Mouse (Mus musculus): Measurements from ENCODE around the gene Marf1.
A peak's percentile ranks its signal among the peaks of the same experiment; 100 is the strongest.
"Not testable (repeated sequence)": the region's sequence is repeated elsewhere in the genome, so short reads cannot be mapped to it uniquely, and the experiment has no call there.

The Marf1 gene

DNA sequence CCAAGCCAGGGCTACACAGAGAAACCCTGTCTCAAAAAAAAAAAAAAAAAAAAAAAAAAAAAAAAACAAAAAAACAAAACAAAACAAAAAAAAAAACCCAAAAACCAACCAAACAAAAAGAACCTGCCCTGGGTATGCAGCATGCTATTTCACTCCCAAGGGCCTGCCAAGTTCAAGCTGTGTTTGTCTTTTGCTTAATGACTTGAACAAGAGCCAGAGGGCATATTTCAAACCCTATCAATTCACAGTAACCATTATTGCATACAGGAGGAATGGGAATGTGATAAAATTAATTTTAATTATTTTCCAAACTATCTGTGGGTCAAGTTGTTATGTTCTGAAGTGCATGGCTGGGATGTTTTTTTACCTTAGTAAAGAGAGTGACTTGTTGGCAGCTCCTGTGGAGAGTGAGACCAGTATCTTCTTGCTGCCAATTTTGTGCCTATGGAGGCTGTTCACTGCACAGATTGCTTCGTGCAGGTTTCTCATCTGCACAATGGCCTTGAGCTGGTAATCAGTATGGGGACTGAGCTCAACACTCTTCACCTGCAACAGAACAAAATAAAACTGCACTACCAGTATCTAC, 25.1 kb downstream of the Marf1 start:
- no peak for DNase-seq (ENCODE audit: low read depth)

- DNase-seq (ENCODE audit: low read depth) = no peak
These were observed 28.1 kb downstream of the Marf1 start for GRCm38 (mm10) chr16:14135014-14135413.

- peak; percentile 14 for DNase-seq (ENCODE audit: low read depth)
These were observed 31.3 kb downstream of the Marf1 start for GRCm38 (mm10) chr16:14131838-14132237.

- DNase-seq (ENCODE audit: low read depth) = no peak
These were observed 31.8 kb downstream of the Marf1 start for GRCm38 (mm10) chr16:14131376-14131775.

GRCm38 (mm10) chr16:14130796-14131195, 32.4 kb downstream of the Marf1 start:
- no peak for DNase-seq (ENCODE audit: low read depth)

DNA sequence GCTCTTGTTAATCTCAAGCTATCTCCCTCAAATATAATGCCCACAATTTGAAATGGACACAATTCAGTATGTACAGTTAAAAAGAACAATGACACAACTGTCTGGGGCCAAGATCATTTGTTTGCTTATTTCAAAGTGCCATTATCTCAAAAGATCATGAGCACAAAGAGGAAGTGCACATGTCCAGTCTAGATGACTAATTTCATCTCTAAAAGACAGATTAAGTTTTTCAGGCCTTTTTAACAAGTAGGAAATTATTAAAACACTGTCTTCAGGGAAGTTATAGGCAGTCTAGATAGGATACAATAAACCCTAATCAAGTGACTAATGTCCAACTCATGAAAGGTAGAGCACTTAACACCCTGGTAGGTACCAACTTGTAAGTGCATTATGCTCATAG, 34.2 kb downstream of the Marf1 start:
- no peak for DNase-seq (ENCODE audit: low read depth)

- DNase-seq (ENCODE audit: low read depth) = no peak
These were observed 37.9 kb downstream of the Marf1 start for GRCm38 (mm10) chr16:14125253-14125652.

DNA sequence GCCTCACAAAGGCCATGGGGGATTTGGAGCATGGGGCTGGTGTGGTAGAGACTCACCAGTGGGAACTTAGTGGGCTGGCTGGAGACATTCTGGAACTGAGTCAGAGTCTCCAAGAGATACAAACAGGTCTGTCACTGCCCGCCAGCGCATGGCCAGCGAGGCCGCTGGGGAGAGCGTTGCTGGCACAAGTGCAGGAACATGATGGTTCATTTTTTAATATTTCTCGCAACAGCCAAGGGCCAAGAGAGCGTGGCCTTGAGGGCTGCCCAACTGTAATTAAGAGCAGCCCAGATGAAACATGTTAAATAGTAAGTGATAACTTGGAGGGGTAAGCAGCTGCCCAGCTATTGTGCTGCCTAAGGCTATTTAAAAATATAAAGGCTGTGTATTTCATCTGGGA, 38.4 kb downstream of the Marf1 start:
- DNase-seq (ENCODE audit: low read depth) = no peak

DNA sequence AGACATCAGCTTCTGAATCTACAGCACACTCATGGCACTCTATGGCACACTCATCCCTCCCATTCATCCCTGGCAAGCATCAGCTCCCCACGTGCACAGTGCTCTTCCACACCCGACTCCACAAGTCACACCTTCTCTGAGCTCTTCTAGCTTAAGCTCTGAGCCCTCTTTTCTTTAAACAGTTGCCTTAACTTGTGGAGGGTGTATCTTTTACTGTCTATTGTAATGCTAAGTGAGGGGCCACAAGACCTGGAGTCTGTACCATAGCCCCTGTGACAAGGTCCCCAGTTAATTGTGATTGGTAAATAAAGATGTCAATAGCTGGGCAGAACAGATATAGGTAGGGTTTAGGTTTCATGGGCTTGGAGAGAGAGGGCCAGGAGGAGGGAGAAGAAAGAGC, 39.2 kb downstream of the Marf1 start:
- no peak for DNase-seq (ENCODE audit: low read depth)

- peak; percentile 10 for DNase-seq (ENCODE audit: low read depth)
These were observed 40.6 kb downstream of the Marf1 start for GRCm38 (mm10) chr16:14122586-14122985.

DNA sequence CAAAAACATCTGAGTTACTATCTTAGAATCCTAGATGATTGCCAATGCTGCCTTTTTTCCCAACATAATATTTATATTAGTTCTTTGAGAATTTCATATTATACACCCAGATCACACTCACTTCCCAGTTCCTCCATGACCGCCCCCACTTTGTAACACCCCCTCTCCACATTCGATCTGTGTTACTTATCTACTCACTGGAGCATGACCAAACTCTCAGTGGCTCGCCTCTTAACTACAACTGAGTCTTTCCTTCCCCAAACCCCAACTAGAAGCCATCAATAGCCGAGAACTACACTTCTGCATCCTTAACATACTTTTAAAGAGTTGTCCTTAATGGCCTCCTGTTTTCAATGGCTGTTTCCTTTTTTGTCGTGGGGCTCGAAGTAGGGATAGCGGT, 41.6 kb downstream of the Marf1 start:
- no peak for DNase-seq (ENCODE audit: low read depth)

DNA sequence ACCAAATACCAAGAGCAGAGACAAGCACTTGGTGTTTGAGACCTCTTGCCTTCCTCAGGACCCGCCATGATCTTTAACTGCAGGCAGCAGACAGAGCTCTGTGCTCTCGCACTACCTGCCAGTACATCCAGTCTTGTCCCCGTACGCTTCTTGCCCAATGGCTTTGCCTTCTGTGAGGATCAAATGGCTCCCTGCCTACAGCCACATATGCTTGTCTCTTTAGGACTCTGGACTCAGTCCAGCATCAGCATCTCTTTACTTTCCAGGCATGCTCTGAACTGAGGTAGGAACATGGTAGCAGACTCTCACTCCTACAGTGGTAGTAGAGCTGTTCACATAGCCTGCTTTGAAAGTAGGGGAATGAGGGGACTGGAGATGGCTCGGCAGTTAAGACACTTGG, 42.2 kb downstream of the Marf1 start:
- no peak for DNase-seq (ENCODE audit: low read depth)

- DNase-seq (ENCODE audit: low read depth) = no peak
These were observed 45.9 kb downstream of the Marf1 start for GRCm38 (mm10) chr16:14117299-14117698.

GRCm38 (mm10) chr16:14112742-14113141, 50.4 kb downstream of the Marf1 start:
- no peak for DNase-seq (ENCODE audit: low read depth)

DNA sequence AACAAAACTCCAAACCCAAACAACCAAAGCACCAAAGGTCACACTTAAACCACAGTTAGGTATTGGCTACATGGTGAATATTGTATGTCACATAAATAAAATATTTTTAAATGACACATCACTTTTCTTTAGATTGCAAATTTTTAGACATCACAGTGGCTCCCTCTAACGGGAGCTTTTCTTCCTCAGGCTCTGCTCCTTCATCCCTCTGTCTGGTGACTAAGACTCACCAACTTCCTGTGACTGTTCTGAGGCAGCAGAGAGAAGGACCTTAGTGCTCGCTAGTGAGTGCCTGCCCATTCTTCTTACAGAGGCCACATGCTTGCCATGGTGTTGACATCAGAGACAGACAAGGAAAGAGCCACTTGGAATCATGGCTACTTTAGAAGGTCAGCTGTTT, 51.0 kb downstream of the Marf1 start:
- DNase-seq (ENCODE audit: low read depth) = no peak

GRCm38 (mm10) chr16:14110922-14111321, 52.2 kb downstream of the Marf1 start:
- DNase-seq (ENCODE audit: low read depth) = no peak

GRCm38 (mm10) chr16:14109651-14110230, 53.4 kb downstream of the Marf1 start:
- no peak for DNase-seq (ENCODE audit: low read depth)

DNA sequence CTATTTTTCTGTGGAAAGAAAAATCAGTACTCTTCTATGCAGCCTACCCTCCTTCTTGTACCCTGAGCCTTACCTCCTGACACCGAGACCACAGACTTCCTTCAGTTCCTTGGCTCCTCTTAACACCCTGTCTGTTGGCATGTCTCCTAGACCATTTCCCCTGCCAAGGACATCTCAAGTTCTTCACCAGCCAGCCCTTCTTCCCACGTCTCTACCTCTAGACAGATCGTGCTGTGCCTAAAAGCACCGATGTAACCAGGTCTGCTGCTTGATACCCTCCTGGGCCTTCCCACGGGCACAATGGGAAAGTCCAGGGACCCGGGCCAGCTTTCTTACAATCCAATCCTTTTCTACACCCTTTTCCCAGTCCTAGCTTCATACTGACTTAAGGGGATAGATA, 57.3 kb downstream of the Marf1 start:
- peak; percentile 5 for DNase-seq (ENCODE audit: low read depth)

- no peak for DNase-seq (ENCODE audit: low read depth)
These were observed 71.4 kb downstream of the Marf1 start for GRCm38 (mm10) chr16:14091771-14092170.

DNA sequence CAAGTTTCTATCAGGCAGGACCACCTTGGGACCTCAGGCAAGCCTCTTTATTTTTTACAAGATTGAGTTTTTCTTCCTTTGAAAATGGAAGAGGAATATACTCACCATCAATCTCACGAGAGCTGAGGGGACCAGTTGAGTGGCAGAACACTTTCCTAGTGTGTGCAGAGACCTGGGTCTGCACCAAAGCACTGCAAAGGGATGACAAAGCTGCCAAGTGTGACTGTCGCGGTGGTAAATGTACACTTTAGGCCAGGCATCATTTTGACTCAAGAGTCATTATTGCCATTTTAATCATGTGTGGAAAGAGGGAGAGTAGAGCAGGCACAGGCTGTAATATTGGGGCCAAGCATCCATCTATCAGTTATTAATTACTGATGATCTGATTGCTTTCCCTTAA, 73.9 kb downstream of the Marf1 start:
- DNase-seq (ENCODE audit: low read depth) = no peak

GRCm38 (mm10) chr16:14088249-14088648, 74.9 kb downstream of the Marf1 start:
- no peak for DNase-seq (ENCODE audit: low read depth)

DNA sequence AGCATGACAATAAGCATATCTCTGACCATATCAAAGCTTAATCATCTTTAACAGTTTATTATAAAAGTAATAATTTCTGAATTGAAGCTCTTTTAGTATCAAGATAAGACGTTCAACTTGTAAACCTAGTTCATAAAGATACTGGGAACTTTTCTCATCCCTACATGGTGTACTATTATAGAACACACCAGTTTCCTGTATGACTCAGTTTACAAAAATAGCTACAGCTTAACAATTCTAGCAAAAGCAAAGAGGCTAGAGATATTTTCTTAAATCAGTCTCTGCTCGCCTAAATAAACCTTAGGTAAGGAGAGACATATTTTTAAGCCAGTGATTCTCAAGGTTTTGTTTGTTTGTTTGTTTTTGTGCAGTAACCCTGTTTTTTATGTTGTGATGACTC, 80.2 kb downstream of the Marf1 start:
- no peak for DNase-seq (ENCODE audit: low read depth)

GRCm38 (mm10) chr16:14070471-14071169, 92.5 kb downstream of the Marf1 start:
- no peak for DNase-seq (ENCODE audit: low read depth)

DNA sequence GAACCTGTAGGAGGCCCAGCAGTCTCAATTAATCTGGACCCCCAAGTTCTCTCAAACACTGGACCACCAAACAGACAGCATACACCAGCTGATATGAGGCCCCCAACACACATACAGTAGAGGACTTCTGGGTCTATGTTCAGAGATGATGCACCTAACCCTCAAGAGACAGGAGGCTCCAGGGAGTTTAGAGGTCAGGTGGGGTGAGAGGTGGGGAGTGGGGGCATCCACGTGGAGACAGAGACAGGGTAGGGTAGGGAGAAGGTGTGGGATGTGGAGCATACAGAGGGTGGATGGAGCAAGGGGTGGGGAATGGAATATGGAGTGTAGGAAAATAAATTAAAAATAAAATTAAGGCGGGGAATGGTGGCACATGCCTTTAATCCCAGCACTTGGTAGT, 94.5 kb downstream of the Marf1 start:
- DNase-seq (ENCODE audit: low read depth) = not testable (repeated sequence)

Measured in NIH3T3 (cell line).